Mouse (Mus musculus): ENCODE data around the gene Lcp1. TPM values are rescaled to one million over a fixed set of nuclear protein-coding genes. Genes with fewer than 3 reads are reported as not detected.

Gene Lcp1
- polyA plus RNA-seq, 1 experiment from 2014 or later = 10.4 TPM

DNA sequence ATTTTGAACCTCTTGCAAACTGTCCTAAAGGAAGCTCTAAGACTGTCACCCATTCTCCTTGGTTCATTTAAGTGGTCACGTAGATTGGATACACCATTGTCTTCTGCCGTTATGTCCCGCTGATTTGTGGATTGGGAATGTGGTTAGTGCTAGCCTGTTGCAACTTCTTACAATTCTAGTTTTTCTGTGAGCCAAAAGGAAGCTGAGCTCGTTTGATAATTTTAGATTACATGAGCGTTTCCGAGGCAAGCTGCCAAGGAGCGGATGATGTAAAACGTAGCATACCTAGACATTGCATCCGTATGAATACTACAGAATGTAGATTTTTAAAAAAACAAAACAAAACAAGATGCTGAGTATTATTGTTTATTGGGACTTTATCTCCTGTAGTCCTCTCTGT, 17.3 kb downstream of the Lcp1 start:
- Histone ChIP-seq H3K27ac (ENCODE audit: low read depth, low read length) (no peak overlapping the region), H3K4me1 (ENCODE audit: control insufficient read depth, insufficient read depth, low read depth, low read length) (no peaks in the 10 kb centered on the region), H3K36me3 (ENCODE audit: control insufficient read depth, insufficient read depth, low read length) (no peaks in the 10 kb centered on the region), H3K9me3 (ENCODE audit: control insufficient read depth, low read length) (no peaks in the 10 kb centered on the region), H3K4me2 (ENCODE audit: low read length) (no peak overlapping the region), H3K27me3 (replicated peaks; ENCODE audit: control insufficient read depth, insufficient read depth, low read length) (no peaks in the 10 kb centered on the region), H3K4me3 (ENCODE audit: low read length) (no peak overlapping the region), H3K9ac (ENCODE audit: low read depth, low read length) (no peak overlapping the region)
- no peak for ATAC-seq
- 78% methylated on average over 9 of the region's 9 CpGs for WGBS

DNA sequence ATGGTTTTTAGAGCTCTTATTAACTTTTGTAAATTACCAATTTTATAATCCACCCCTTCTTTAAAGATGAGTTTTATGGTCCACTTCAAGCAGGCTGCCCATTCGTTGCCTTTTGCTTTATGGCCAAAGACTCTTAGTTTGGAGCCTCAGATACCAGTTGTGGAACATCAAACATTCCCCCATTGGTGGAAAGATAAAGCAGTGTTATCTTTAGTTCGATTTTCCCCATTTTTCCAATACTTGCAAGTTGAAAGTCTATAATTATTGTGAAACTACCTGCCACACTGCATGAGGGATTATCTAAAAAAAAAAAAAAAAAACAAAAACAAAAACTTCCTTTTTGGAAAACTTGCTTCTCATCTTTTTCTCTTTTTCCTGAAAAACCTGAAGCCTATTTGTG, 19.8 kb downstream of the Lcp1 start:
- no peak for ATAC-seq
- no peak overlapping the region for H3K27ac ChIP-seq (ENCODE audit: low read depth, low read length)
- H3K9me3 ChIP-seq (ENCODE audit: control insufficient read depth, low read length) = no peaks in the 10 kb centered on the region
- no peaks in the 10 kb centered on the region for H3K4me1 ChIP-seq (ENCODE audit: control insufficient read depth, insufficient read depth, low read depth, low read length)
- no peak overlapping the region for H3K4me2 ChIP-seq (ENCODE audit: low read length)
- no peaks in the 10 kb centered on the region for H3K27me3 ChIP-seq (replicated peaks; ENCODE audit: control insufficient read depth, insufficient read depth, low read length)
- no peaks in the 10 kb centered on the region for H3K36me3 ChIP-seq (ENCODE audit: control insufficient read depth, insufficient read depth, low read length)
- no peak overlapping the region for H3K9ac ChIP-seq (ENCODE audit: low read depth, low read length)
- WGBS = 84% methylated on average over 2 of the region's 2 CpGs
- no peak overlapping the region for H3K4me3 ChIP-seq (ENCODE audit: low read length)

- Histone ChIP-seq H3K4me3 (ENCODE audit: low read length) (no peak overlapping the region), H3K9ac (ENCODE audit: low read depth, low read length) (no peak overlapping the region), H3K36me3 (ENCODE audit: control insufficient read depth, insufficient read depth, low read length) (no peaks in the 10 kb centered on the region), H3K4me2 (ENCODE audit: low read length) (no peak overlapping the region), H3K9me3 (ENCODE audit: control insufficient read depth, low read length) (no peaks in the 10 kb centered on the region), H3K27me3 (replicated peaks; ENCODE audit: control insufficient read depth, insufficient read depth, low read length) (no peaks in the 10 kb centered on the region), H3K27ac (ENCODE audit: low read depth, low read length) (no peak overlapping the region), H3K4me1 (ENCODE audit: control insufficient read depth, insufficient read depth, low read depth, low read length) (no peaks in the 10 kb centered on the region)
- 75% methylated on average over 3 of the region's 3 CpGs for WGBS
- ATAC-seq = no peak
These were observed 20.2 kb downstream of the Lcp1 start for GRCm38 (mm10) chr14:75151146-75151545.

GRCm38 (mm10) chr14:75154481-75154880, 23.6 kb downstream of the Lcp1 start:
- Histone ChIP-seq H3K4me2 (ENCODE audit: low read length) (no peak overlapping the region), H3K27ac (ENCODE audit: low read depth, low read length) (no peak overlapping the region), H3K4me1 (ENCODE audit: control insufficient read depth, insufficient read depth, low read depth, low read length) (no peaks in the 10 kb centered on the region), H3K9me3 (ENCODE audit: control insufficient read depth, low read length) (no peaks in the 10 kb centered on the region), H3K36me3 (ENCODE audit: control insufficient read depth, insufficient read depth, low read length) (no peaks in the 10 kb centered on the region), H3K27me3 (replicated peaks; ENCODE audit: control insufficient read depth, insufficient read depth, low read length) (no peaks in the 10 kb centered on the region), H3K9ac (ENCODE audit: low read depth, low read length) (no peak overlapping the region), H3K4me3 (ENCODE audit: low read length) (no peak overlapping the region)
- ATAC-seq = no peak
- WGBS = 89% methylated on average over 8 of the region's 8 CpGs

DNA sequence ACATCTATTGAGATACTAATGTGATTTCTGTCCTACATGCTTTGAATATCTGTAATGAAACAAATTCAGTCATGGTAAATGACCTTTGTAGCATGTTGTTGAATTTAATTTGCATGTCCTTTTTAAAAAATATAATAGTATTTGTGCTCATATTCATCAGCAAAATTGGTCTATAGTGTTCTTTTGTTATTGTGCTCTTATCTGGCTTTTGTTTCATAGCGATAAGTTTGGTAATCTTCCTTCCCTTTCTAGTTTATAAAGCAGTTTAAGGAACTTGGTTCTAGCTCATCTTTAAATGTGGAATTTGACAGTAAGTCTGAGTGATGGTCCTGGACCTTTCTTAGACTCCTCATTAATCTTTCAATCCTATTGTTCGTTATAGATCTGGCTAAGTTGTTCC, 28.5 kb downstream of the Lcp1 start:
- no peak overlapping the region for H3K9ac ChIP-seq (ENCODE audit: low read depth, low read length)
- H3K9me3 ChIP-seq (ENCODE audit: control insufficient read depth, low read length) = no peaks in the 10 kb centered on the region
- no peaks in the 10 kb centered on the region for H3K27me3 ChIP-seq (replicated peaks; ENCODE audit: control insufficient read depth, insufficient read depth, low read length)
- no peak overlapping the region for H3K4me3 ChIP-seq (ENCODE audit: low read length)
- no peaks in the 10 kb centered on the region for H3K4me1 ChIP-seq (ENCODE audit: control insufficient read depth, insufficient read depth, low read depth, low read length)
- ATAC-seq = no peak
- WGBS = 88% methylated on average over 2 of the region's 2 CpGs
- H3K27ac ChIP-seq (ENCODE audit: low read depth, low read length) = no peak overlapping the region
- H3K36me3 ChIP-seq (ENCODE audit: control insufficient read depth, insufficient read depth, low read length) = no peaks in the 10 kb centered on the region
- no peak overlapping the region for H3K4me2 ChIP-seq (ENCODE audit: low read length)

GRCm38 (mm10) chr14:75163866-75164265, 33.0 kb downstream of the Lcp1 start:
- H3K9ac ChIP-seq (ENCODE audit: low read depth, low read length) = no peak overlapping the region
- no peaks in the 10 kb centered on the region for H3K9me3 ChIP-seq (ENCODE audit: control insufficient read depth, low read length)
- H3K27ac ChIP-seq (ENCODE audit: low read depth, low read length) = no peak overlapping the region
- H3K4me1 ChIP-seq (ENCODE audit: control insufficient read depth, insufficient read depth, low read depth, low read length) = no peaks in the 10 kb centered on the region
- no peak overlapping the region for H3K4me2 ChIP-seq (ENCODE audit: low read length)
- H3K4me3 ChIP-seq (ENCODE audit: low read length) = no peak overlapping the region
- H3K36me3 ChIP-seq (ENCODE audit: control insufficient read depth, insufficient read depth, low read length) = no peaks in the 10 kb centered on the region
- H3K27me3 ChIP-seq (replicated peaks; ENCODE audit: control insufficient read depth, insufficient read depth, low read length) = no peaks in the 10 kb centered on the region
- WGBS = 91% methylated on average over 8 of the region's 8 CpGs
- no peak for ATAC-seq

GRCm38 (mm10) chr14:75164345-75164744, 33.4 kb downstream of the Lcp1 start:
- H3K36me3 ChIP-seq (ENCODE audit: control insufficient read depth, insufficient read depth, low read length) = no peaks in the 10 kb centered on the region
- 94% methylated on average over 9 of the region's 9 CpGs for WGBS
- no peaks in the 10 kb centered on the region for H3K27me3 ChIP-seq (replicated peaks; ENCODE audit: control insufficient read depth, insufficient read depth, low read length)
- no peak overlapping the region for H3K4me2 ChIP-seq (ENCODE audit: low read length)
- H3K27ac ChIP-seq (ENCODE audit: low read depth, low read length) = no peak overlapping the region
- H3K9ac ChIP-seq (ENCODE audit: low read depth, low read length) = no peak overlapping the region
- no peak for ATAC-seq
- no peak overlapping the region for H3K4me3 ChIP-seq (ENCODE audit: low read length)
- no peaks in the 10 kb centered on the region for H3K4me1 ChIP-seq (ENCODE audit: control insufficient read depth, insufficient read depth, low read depth, low read length)
- no peaks in the 10 kb centered on the region for H3K9me3 ChIP-seq (ENCODE audit: control insufficient read depth, low read length)

- ATAC-seq = no peak
- Histone ChIP-seq H3K36me3 (ENCODE audit: control insufficient read depth, insufficient read depth, low read length) (no peaks in the 10 kb centered on the region), H3K9me3 (ENCODE audit: control insufficient read depth, low read length) (no peaks in the 10 kb centered on the region), H3K27me3 (replicated peaks; ENCODE audit: control insufficient read depth, insufficient read depth, low read length) (no peaks in the 10 kb centered on the region), H3K4me3 (ENCODE audit: low read length) (no peak overlapping the region), H3K9ac (ENCODE audit: low read depth, low read length) (no peak overlapping the region), H3K4me2 (ENCODE audit: low read length) (no peak overlapping the region), H3K4me1 (ENCODE audit: control insufficient read depth, insufficient read depth, low read depth, low read length) (no peaks in the 10 kb centered on the region), H3K27ac (ENCODE audit: low read depth, low read length) (no peak overlapping the region)
- 76% methylated on average over 2 of the region's 2 CpGs for WGBS
These were observed 34.8 kb downstream of the Lcp1 start for GRCm38 (mm10) chr14:75165574-75166131.

GRCm38 (mm10) chr14:75168501-75168900, 37.6 kb downstream of the Lcp1 start:
- WGBS = 93% methylated on average over 3 of the region's 3 CpGs
- Histone ChIP-seq H3K9me3 (ENCODE audit: control insufficient read depth, low read length) (no peaks in the 10 kb centered on the region), H3K4me2 (ENCODE audit: low read length) (no peak overlapping the region)

DNA sequence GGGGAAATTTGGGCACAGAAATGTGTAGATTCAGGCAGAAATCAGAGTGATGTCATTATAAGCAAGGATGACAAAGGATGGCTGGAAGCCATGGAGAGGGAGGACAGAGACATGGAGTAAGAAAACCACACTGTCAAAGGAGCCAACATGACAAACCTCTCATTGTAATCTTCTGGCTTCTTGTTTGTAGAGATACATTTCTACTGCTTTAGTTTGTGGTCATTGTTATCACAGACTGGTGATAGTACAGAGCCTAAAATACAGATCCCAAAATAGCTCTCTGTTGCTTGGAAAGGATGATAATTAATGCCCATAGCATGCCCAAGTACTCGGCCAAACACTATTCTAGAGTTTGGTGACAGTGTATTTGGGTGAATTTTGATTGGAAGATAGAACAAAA, 39.6 kb downstream of the Lcp1 start:
- Histone ChIP-seq H3K36me3 (ENCODE audit: control insufficient read depth, insufficient read depth, low read length) (no peaks in the 10 kb centered on the region), H3K27me3 (replicated peaks; ENCODE audit: control insufficient read depth, insufficient read depth, low read length) (no peaks in the 10 kb centered on the region), H3K9ac (ENCODE audit: low read depth, low read length) (no peak overlapping the region), H3K4me3 (ENCODE audit: low read length) (no peak overlapping the region), H3K27ac (ENCODE audit: low read depth, low read length) (no peak overlapping the region), H3K4me1 (ENCODE audit: control insufficient read depth, insufficient read depth, low read depth, low read length) (no peaks in the 10 kb centered on the region), H3K4me2 (ENCODE audit: low read length) (no peak overlapping the region), H3K9me3 (ENCODE audit: control insufficient read depth, low read length) (no peaks in the 10 kb centered on the region)
- ATAC-seq = no peak
- 68% methylated on average over 1 of the region's 1 CpGs for WGBS

More at GRCm38 (mm10) chr14:75168501-75168900, 37.6 kb downstream of the Lcp1 start:
- H3K9ac ChIP-seq (ENCODE audit: low read depth, low read length) = no peak overlapping the region
- H3K27ac ChIP-seq (ENCODE audit: low read depth, low read length) = no peak overlapping the region
- no peak overlapping the region for H3K4me3 ChIP-seq (ENCODE audit: low read length)
- H3K4me1 ChIP-seq (ENCODE audit: control insufficient read depth, insufficient read depth, low read depth, low read length) = no peaks in the 10 kb centered on the region
- no peaks in the 10 kb centered on the region for H3K36me3 ChIP-seq (ENCODE audit: control insufficient read depth, insufficient read depth, low read length)
- no peaks in the 10 kb centered on the region for H3K27me3 ChIP-seq (replicated peaks; ENCODE audit: control insufficient read depth, insufficient read depth, low read length)
- no peak for ATAC-seq

Data from hindbrain, embryonic 16.5 days (tissue).